Comparison of ENCODE assay signal across 10 mouse cellular contexts in genomic region chr6:136931246-136931645, GRCm38 (mm10). TPM values are rescaled to one million over a fixed set of nuclear protein-coding genes. Genes with fewer than 3 reads are reported as not detected.
DNase-seq lines count a peak whose midpoint lies in the region; ATAC-seq lines count a peak whose summit lies in the region.
"Had no signal": no experiment of that assay in that cellular context is flagged by ENCODE, and none has a peak within 500 bp of the region (broad histone marks: within the 10 kb centered on the region; RNA-seq: fewer than 3 reads in every experiment).

No protein-coding gene starts in this region.

- no peaks in the 10 kb centered on the region; the same call in 1 of the 2 replicates for H3K4me1 ChIP-seq in forebrain, embryonic 12.5 days
- H3K4me1 ChIP-seq in forebrain, embryonic 14.5 days (ENCODE audit: control insufficient read depth, insufficient read depth, low read length): no peaks in the 10 kb centered on the region
- peaks cover 23% of the 10 kb centered on the region for H3K4me1 ChIP-seq in liver, embryonic 11.5 days (replicated peaks; ENCODE audit: control insufficient read depth, insufficient read depth, low read length)
- peaks cover 3% of the 10 kb centered on the region for H3K4me1 ChIP-seq in brown adipose tissue, adult 24 weeks (ENCODE audit: control insufficient read depth, insufficient read depth, insufficient read length, low read length)
- H3K4me1 ChIP-seq in limb, embryonic 12.5 days (replicated peaks): peaks cover 13% of the 10 kb centered on the region

- no peak overlapping the region for H3K4me3 ChIP-seq in forebrain, embryonic 12.5 days (replicated peaks)
- no peak overlapping the region for H3K4me3 ChIP-seq in forebrain, embryonic 14.5 days (ENCODE audit: low read depth, low read length)
- no peak overlapping the region for H3K4me3 ChIP-seq in liver, embryonic 11.5 days (ENCODE audit: low read depth, low read length)
- H3K4me3 ChIP-seq in brown adipose tissue, adult 24 weeks (ENCODE audit: insufficient read depth, low read depth, low read length): no peak overlapping the region
- H3K4me3 ChIP-seq in limb, embryonic 12.5 days (replicated peaks): no peak overlapping the region

- H3K36me3 ChIP-seq in forebrain, embryonic 12.5 days (replicated peaks): no peaks in the 10 kb centered on the region
- H3K36me3 ChIP-seq in forebrain, embryonic 14.5 days (ENCODE audit: control insufficient read depth, insufficient read depth, low read length): no peaks in the 10 kb centered on the region
- no peaks in the 10 kb centered on the region for H3K36me3 ChIP-seq in liver, embryonic 11.5 days (ENCODE audit: control insufficient read depth, insufficient read depth, low read length)
- H3K36me3 ChIP-seq in limb, embryonic 12.5 days: no peaks in the 10 kb centered on the region

- H3K27ac ChIP-seq in forebrain, embryonic 12.5 days: 0 out of 2 replicates have a peak overlapping the region, but pooled peaks have one; percentile 38
- no peak overlapping the region for H3K27ac ChIP-seq in forebrain, embryonic 14.5 days (ENCODE audit: low read depth, low read length)
- H3K27ac ChIP-seq in liver, embryonic 11.5 days (ENCODE audit: low read depth, low read length): peak overlapping the region; percentile 79
- H3K27ac ChIP-seq in brown adipose tissue, adult 24 weeks (replicated peaks; ENCODE audit: low read depth, low read length): peak overlapping the region; percentile 70
- H3K27ac ChIP-seq in limb, embryonic 12.5 days: peak overlapping the region; percentile 57; the same call in 1 of the 2 replicates

- H3K9me3 ChIP-seq in forebrain, embryonic 12.5 days: no peaks in the 10 kb centered on the region
- no peaks in the 10 kb centered on the region for H3K9me3 ChIP-seq in forebrain, embryonic 14.5 days (replicated peaks; ENCODE audit: control insufficient read depth, low read length)
- no peaks in the 10 kb centered on the region for H3K9me3 ChIP-seq in liver, embryonic 11.5 days (ENCODE audit: control insufficient read depth, low read length)
- no peaks in the 10 kb centered on the region for H3K9me3 ChIP-seq in limb, embryonic 12.5 days

- DNase-seq in forebrain, embryonic 14.5 days (ENCODE audit: low spot score): no peak
- no peak for DNase-seq in liver, embryonic 11.5 days (ENCODE audit: low spot score)
- no peak for DNase-seq in liver
- DNase-seq in ovary, postnatal 36 days (ENCODE audit: low spot score): no peak
- DNase-seq in retina, embryonic 14.5 days (ENCODE audit: low spot score): no peak
- DNase-seq: cerebellum, adult 2 months; right cerebral cortex, postnatal 4 days had no signal

- no peak for ATAC-seq in forebrain, embryonic 12.5 days (ENCODE audit: low FRiP score)
- ATAC-seq in forebrain, embryonic 14.5 days: no peak
- ATAC-seq in liver, embryonic 11.5 days (replicated peaks; ENCODE audit: low FRiP score): peak; percentile 48
- ATAC-seq in limb, embryonic 12.5 days (ENCODE audit: insufficient number of reproducible peaks, insufficient read depth, low FRiP score, low TSS enrichment, low read depth): no peak

- WGBS in forebrain, embryonic 12.5 days: 87% methylated on average over 13 of the region's 13 CpGs
- WGBS in forebrain, embryonic 14.5 days: 85% methylated on average over 13 of the region's 13 CpGs
- 64% methylated on average over 13 of the region's 13 CpGs for WGBS in liver, embryonic 11.5 days
- WGBS in limb, embryonic 12.5 days: 86% methylated on average over 13 of the region's 13 CpGs

- no peak overlapping the region for H3K9ac ChIP-seq in forebrain, embryonic 12.5 days
- H3K9ac ChIP-seq in forebrain, embryonic 14.5 days (ENCODE audit: low read length): no peak overlapping the region
- H3K9ac ChIP-seq in liver, embryonic 11.5 days (ENCODE audit: low read depth, low read length): no peak overlapping the region
- no peak overlapping the region for H3K9ac ChIP-seq in limb, embryonic 12.5 days (replicated peaks)

- H3K27me3 ChIP-seq in forebrain, embryonic 12.5 days: no peaks in the 10 kb centered on the region
- no peaks in the 10 kb centered on the region for H3K27me3 ChIP-seq in forebrain, embryonic 14.5 days (replicated peaks; ENCODE audit: control insufficient read depth, insufficient read depth, low read length)
- H3K27me3 ChIP-seq in liver, embryonic 11.5 days (replicated peaks; ENCODE audit: control insufficient read depth, insufficient read depth, low read length): no peaks in the 10 kb centered on the region
- no peaks in the 10 kb centered on the region for H3K27me3 ChIP-seq in limb, embryonic 12.5 days

- H3K4me2 ChIP-seq in forebrain, embryonic 12.5 days: no peak overlapping the region
- H3K4me2 ChIP-seq in forebrain, embryonic 14.5 days (ENCODE audit: low read length): no peak overlapping the region
- H3K4me2 ChIP-seq in liver, embryonic 11.5 days: peak overlapping the region; percentile 58
- H3K4me2 ChIP-seq in limb, embryonic 12.5 days: peak overlapping the region; percentile 23; the same call in 1 of the 2 replicates

RNA-seq across cellular contexts. Expression of gene Pde6h, which starts 7.6 kb away (rescaled TPM):
- not detected in 2 replicates for polyA plus RNA-seq in forebrain, embryonic 12.5 days (2016; fragmentation: Nextera tagmentation; extraction: Ambion mirVana)
- not detected in 2 replicates for polyA plus RNA-seq in forebrain, embryonic 14.5 days (2014; fragmentation: Nextera tagmentation; extraction: Ambion mirVana)
- polyA plus RNA-seq in liver, embryonic 11.5 days (2014; fragmentation: Nextera tagmentation; extraction: Ambion mirVana): not detected in 2 replicates
- not detected in 2 replicates for polyA plus RNA-seq in brown adipose tissue, adult 24 weeks (2012; ENCODE audit: insufficient read depth, insufficient read length, missing spikeins)
- polyA plus RNA-seq in limb, embryonic 12.5 days (2016; fragmentation: Nextera tagmentation; extraction: Ambion mirVana): 0.23 TPM in 1 of 2 replicates, not detected in the other

RNA-seq across cellular contexts. Expression of gene Erp27, which starts 9.3 kb away (rescaled TPM):
- polyA plus RNA-seq in forebrain, embryonic 12.5 days (2016; fragmentation: Nextera tagmentation; extraction: Ambion mirVana): not detected in 2 replicates
- polyA plus RNA-seq in forebrain, embryonic 14.5 days (2014; fragmentation: Nextera tagmentation; extraction: Ambion mirVana): 0.23 and 0.28 TPM in 2 replicates
- 0.22 and 0.34 TPM in 2 replicates for polyA plus RNA-seq in liver, embryonic 11.5 days (2014; fragmentation: Nextera tagmentation; extraction: Ambion mirVana)
- polyA plus RNA-seq in brown adipose tissue, adult 24 weeks (2012; ENCODE audit: insufficient read depth, insufficient read length, missing spikeins): not detected in 2 replicates
- polyA plus RNA-seq in limb, embryonic 12.5 days (2016; fragmentation: Nextera tagmentation; extraction: Ambion mirVana): 0.15 and 0.33 TPM in 2 replicates

RNA-seq across cellular contexts. Expression of gene Arhgdib, which starts 10.5 kb away (rescaled TPM):
- 18.6 and 22.9 TPM in 2 replicates for polyA plus RNA-seq in forebrain, embryonic 12.5 days (2016; fragmentation: Nextera tagmentation; extraction: Ambion mirVana)
- polyA plus RNA-seq in forebrain, embryonic 14.5 days (2014; fragmentation: Nextera tagmentation; extraction: Ambion mirVana): 17.9 and 18.8 TPM in 2 replicates
- polyA plus RNA-seq in liver, embryonic 11.5 days (2014; fragmentation: Nextera tagmentation; extraction: Ambion mirVana): 181 and 183 TPM in 2 replicates
- polyA plus RNA-seq in brown adipose tissue, adult 24 weeks (2012; ENCODE audit: insufficient read depth, insufficient read length, missing spikeins): 26.5 and 27.0 TPM in 2 replicates
- polyA plus RNA-seq in limb, embryonic 12.5 days (2016; fragmentation: Nextera tagmentation; extraction: Ambion mirVana): 33.9 and 42.1 TPM in 2 replicates

RNA-seq across cellular contexts. Expression of gene Mgp, which starts 55.6 kb away (rescaled TPM):
- 6.2 and 7.2 TPM in 2 replicates for polyA plus RNA-seq in forebrain, embryonic 12.5 days (2016; fragmentation: Nextera tagmentation; extraction: Ambion mirVana)
- 5.0 and 9.4 TPM in 2 replicates for polyA plus RNA-seq in forebrain, embryonic 14.5 days (2014; fragmentation: Nextera tagmentation; extraction: Ambion mirVana)
- 7.7 and 8.2 TPM in 2 replicates for polyA plus RNA-seq in liver, embryonic 11.5 days (2014; fragmentation: Nextera tagmentation; extraction: Ambion mirVana)
- polyA plus RNA-seq in brown adipose tissue, adult 24 weeks (2012; ENCODE audit: insufficient read depth, insufficient read length, missing spikeins): 126 and 205 TPM in 2 replicates
- 28.7 and 40.3 TPM in 2 replicates for polyA plus RNA-seq in limb, embryonic 12.5 days (2016; fragmentation: Nextera tagmentation; extraction: Ambion mirVana)

Comparison
In these comparisons a context has a peak if more than half of its experiments do, and no peak if none do; other contexts are left out.
1. H3K4me2 ChIP-seq: peak in liver, embryonic 11.5 days (single experiment) and limb, embryonic 12.5 days (single experiment); none in forebrain, embryonic 12.5 days (single experiment) and forebrain, embryonic 14.5 days (single experiment).